In the genomic region with DNA sequence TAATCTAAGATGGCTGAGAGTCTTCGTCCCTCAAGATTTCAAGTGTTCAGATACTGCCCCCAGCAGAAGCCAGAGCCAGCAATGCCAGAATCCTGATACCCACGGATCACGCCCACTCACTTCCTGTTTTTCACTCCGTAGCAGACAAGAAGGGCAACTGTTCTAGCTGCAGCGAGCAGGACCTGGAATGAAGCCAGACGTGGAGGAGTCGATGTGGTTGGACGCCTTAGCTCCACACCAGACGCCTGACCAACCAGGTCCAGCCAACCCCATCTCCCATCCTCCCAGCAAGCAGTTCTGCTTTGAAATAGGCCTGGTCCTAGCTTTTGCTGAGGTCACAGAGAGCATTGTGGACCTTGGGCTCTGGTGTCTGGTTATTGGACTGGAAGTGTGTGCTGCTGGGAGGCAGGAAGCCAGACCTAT, we compare ENCODE assay signal across 9 mouse cellular contexts. TPM values are rescaled to one million over a fixed set of nuclear protein-coding genes. Genes with fewer than 3 reads are reported as not detected.
DNase-seq lines count a peak whose midpoint lies in the region; ATAC-seq lines count a peak whose summit lies in the region.
"Had no signal": no experiment of that assay in that cellular context is flagged by ENCODE, and none has a peak within 500 bp of the region (broad histone marks: within the 10 kb centered on the region; RNA-seq: fewer than 3 reads in every experiment).

No protein-coding gene starts in this region.

- no peaks in the 10 kb centered on the region for H3K4me1 ChIP-seq in hindbrain, embryonic 16.5 days (ENCODE audit: control insufficient read depth, insufficient read depth, low read depth, low read length)
- H3K4me1 ChIP-seq in hindbrain, embryonic 11.5 days (replicated peaks; ENCODE audit: control insufficient read depth, insufficient read depth, low read length): no peaks in the 10 kb centered on the region
- H3K4me1 ChIP-seq in intestine, embryonic 16.5 days (ENCODE audit: control insufficient read depth, insufficient read depth, low read length): no peaks in the 10 kb centered on the region
- 0 out of 2 replicates have a peak, but pooled peaks cover 2% of the 10 kb centered on the region for H3K4me1 ChIP-seq in limb, embryonic 10.5 days

- peak; percentile 34; the same call in 1 of the 2 replicates for ATAC-seq in hindbrain, embryonic 16.5 days
- no peak for ATAC-seq in hindbrain, embryonic 11.5 days (ENCODE audit: low FRiP score)
- peak; percentile 64 for ATAC-seq in intestine, embryonic 16.5 days
- ATAC-seq in megakaryocyte-erythroid progenitor cell, adult 5-6 weeks (replicated peaks; ENCODE audit: low FRiP score, low TSS enrichment, poor library complexity, severe bottlenecking): peak; percentile 83

- DNase-seq in hindbrain, embryonic 11.5 days (ENCODE audit: low spot score): no peak
- DNase-seq in frontal cortex, postnatal 36 days (ENCODE audit: low spot score in 2 of 2): peak; percentile 47 to 52
- DNase-seq in limb, embryonic 10.5 days (ENCODE audit: low spot score): no peak
- peak; percentile 44 to 48 for DNase-seq in thymus, postnatal 10 days (ENCODE audit: low spot score in 2 of 2)
- DNase-seq in cerebellum, adult 11 months: no peak

- H3K27me3 ChIP-seq in hindbrain, embryonic 16.5 days (replicated peaks; ENCODE audit: control insufficient read depth, insufficient read depth, low read length): no peaks in the 10 kb centered on the region
- no peaks in the 10 kb centered on the region for H3K27me3 ChIP-seq in hindbrain, embryonic 11.5 days (ENCODE audit: control insufficient read depth, insufficient read depth, low read length)
- no peaks in the 10 kb centered on the region for H3K27me3 ChIP-seq in intestine, embryonic 16.5 days (replicated peaks; ENCODE audit: control insufficient read depth, insufficient read depth, low read length)
- H3K27me3 ChIP-seq in limb, embryonic 10.5 days (ENCODE audit: low read depth, poor library complexity, severe bottlenecking): no peaks in the 10 kb centered on the region

- WGBS in hindbrain, embryonic 16.5 days: 65% methylated on average over 9 of the region's 9 CpGs
- 81% methylated on average over 9 of the region's 9 CpGs for WGBS in hindbrain, embryonic 11.5 days
- 63% methylated on average over 9 of the region's 9 CpGs for WGBS in intestine, embryonic 16.5 days
- 86% methylated on average over 9 of the region's 9 CpGs for WGBS in limb, embryonic 10.5 days

- no peaks in the 10 kb centered on the region for H3K36me3 ChIP-seq in hindbrain, embryonic 16.5 days (ENCODE audit: control insufficient read depth, insufficient read depth, low read length)
- no peaks in the 10 kb centered on the region for H3K36me3 ChIP-seq in hindbrain, embryonic 11.5 days (ENCODE audit: control insufficient read depth, insufficient read depth, low read length)
- no peaks in the 10 kb centered on the region for H3K36me3 ChIP-seq in intestine, embryonic 16.5 days (ENCODE audit: control insufficient read depth, insufficient read depth, low read length)
- H3K36me3 ChIP-seq in limb, embryonic 10.5 days: no peaks in the 10 kb centered on the region

- peaks cover 9% of the 10 kb centered on the region; the same call in 1 of the 2 replicates for H3K9me3 ChIP-seq in hindbrain, embryonic 16.5 days (ENCODE audit: control insufficient read depth, low read length)
- peaks cover 3% of the 10 kb centered on the region for H3K9me3 ChIP-seq in hindbrain, embryonic 11.5 days (ENCODE audit: control insufficient read depth, low read length)
- no peaks in the 10 kb centered on the region for H3K9me3 ChIP-seq in intestine, embryonic 16.5 days (ENCODE audit: control insufficient read depth, low read length)
- H3K9me3 ChIP-seq in limb, embryonic 10.5 days (replicated peaks): peaks cover 4% of the 10 kb centered on the region; the same call in 1 of the 2 replicates

- no peak overlapping the region for H3K4me3 ChIP-seq in hindbrain, embryonic 16.5 days (ENCODE audit: low read length)
- H3K4me3 ChIP-seq in hindbrain, embryonic 11.5 days (ENCODE audit: low read depth, low read length): no peak overlapping the region
- no peak overlapping the region for H3K4me3 ChIP-seq in intestine, embryonic 16.5 days (ENCODE audit: low read length)
- H3K4me3 ChIP-seq in limb, embryonic 10.5 days: no peak overlapping the region

- H3K4me2 ChIP-seq in hindbrain, embryonic 16.5 days (ENCODE audit: low read length): no peak overlapping the region
- no peak overlapping the region for H3K4me2 ChIP-seq in hindbrain, embryonic 11.5 days (replicated peaks; ENCODE audit: low read depth, low read length)
- no peak overlapping the region for H3K4me2 ChIP-seq in intestine, embryonic 16.5 days (ENCODE audit: low read depth, low read length)

- no peak overlapping the region for H3K27ac ChIP-seq in hindbrain, embryonic 16.5 days (ENCODE audit: low read depth, low read length)
- no peak overlapping the region for H3K27ac ChIP-seq in hindbrain, embryonic 11.5 days (ENCODE audit: low read depth, low read length)
- peak overlapping the region; percentile 38; the same call in 1 of the 2 replicates for H3K27ac ChIP-seq in intestine, embryonic 16.5 days (ENCODE audit: low read length)
- H3K27ac ChIP-seq in limb, embryonic 10.5 days: 0 out of 2 replicates have a peak overlapping the region, but pooled peaks have one; percentile 46

- H3K9ac ChIP-seq in hindbrain, embryonic 16.5 days (ENCODE audit: low read depth, low read length): no peak overlapping the region
- no peak overlapping the region for H3K9ac ChIP-seq in hindbrain, embryonic 11.5 days (ENCODE audit: low read depth, low read length)
- no peak overlapping the region for H3K9ac ChIP-seq in intestine, embryonic 16.5 days (ENCODE audit: low read depth, low read length)

RNA-seq across cellular contexts. Expression of gene E330021D16Rik, which starts 33.9 kb away (rescaled TPM):
- not detected in 2 replicates for polyA plus RNA-seq in hindbrain, embryonic 16.5 days (2015; fragmentation: Nextera tagmentation; extraction: Ambion mirVana)
- polyA plus RNA-seq in hindbrain, embryonic 11.5 days (2014; fragmentation: Nextera tagmentation; extraction: Ambion mirVana): 0.13 TPM in 1 of 2 replicates, not detected in the other
- polyA plus RNA-seq in intestine, embryonic 16.5 days (2015; fragmentation: Nextera tagmentation; extraction: Ambion mirVana): not detected in 2 replicates
- not detected in 2 replicates for polyA plus RNA-seq in limb, embryonic 10.5 days (2016; fragmentation: Nextera tagmentation; extraction: Ambion mirVana)
- total RNA-seq in megakaryocyte-erythroid progenitor cell, adult 5-6 weeks (2014; fragmentation: Nextera tagmentation): not detected in 2 replicates
- total RNA-seq in megakaryocyte-erythroid progenitor cell, adult 5-6 weeks (2017): not detected in 2 replicates
- total RNA-seq: gastrocnemius, postnatal 4 days had no signal

RNA-seq across cellular contexts. Expression of gene Atf7ip, which starts 56.7 kb away (rescaled TPM):
- 30.4 and 33.9 TPM in 2 replicates for polyA plus RNA-seq in hindbrain, embryonic 16.5 days (2015; fragmentation: Nextera tagmentation; extraction: Ambion mirVana)
- polyA plus RNA-seq in hindbrain, embryonic 11.5 days (2014; fragmentation: Nextera tagmentation; extraction: Ambion mirVana): 54.1 and 73.7 TPM in 2 replicates
- 17.6 and 21.0 TPM in 2 replicates for polyA plus RNA-seq in intestine, embryonic 16.5 days (2015; fragmentation: Nextera tagmentation; extraction: Ambion mirVana)
- polyA plus RNA-seq in limb, embryonic 10.5 days (2016; fragmentation: Nextera tagmentation; extraction: Ambion mirVana): 40.0 and 49.9 TPM in 2 replicates
- total RNA-seq in megakaryocyte-erythroid progenitor cell, adult 5-6 weeks (2014; fragmentation: Nextera tagmentation): 121 and 135 TPM in 2 replicates
- 50.3 and 61.7 TPM in 2 replicates for total RNA-seq in megakaryocyte-erythroid progenitor cell, adult 5-6 weeks (2017)

Comparison
In these comparisons a context has a peak if more than half of its experiments do, and no peak if none do; other contexts are left out.
1. H3K27ac ChIP-seq: peak in intestine, embryonic 16.5 days (single experiment) and limb, embryonic 10.5 days (single experiment); none in hindbrain, embryonic 16.5 days (single experiment) and hindbrain, embryonic 11.5 days (single experiment).
2. DNase-seq: peak in frontal cortex, postnatal 36 days (2 of 2) and thymus, postnatal 10 days (2 of 2); none in hindbrain, embryonic 11.5 days (single experiment), limb, embryonic 10.5 days (single experiment) and cerebellum, adult 11 months (single experiment).